Mouse (Mus musculus) neural tube, embryonic 15.5 days (tissue): ENCODE data around the gene F8a. TPM values are rescaled to one million over a fixed set of nuclear protein-coding genes. Genes with fewer than 3 reads are reported as not detected.
"Not testable (repeated sequence)": the region's sequence is repeated elsewhere in the genome, so short reads cannot be mapped to it uniquely, and the experiment has no call there.

Experiments
- ATAC-seq: fragments of 200-750 bp; cut with Nextera tagmentation; 2 replicates; pipeline ENCODE4 v1.8.0; 2017; ENCODE audit warnings: mild to moderate bottlenecking, moderate TSS enrichment, moderate library complexity; ENCODE audit not compliant: low FRiP score
- H3K27ac ChIP-seq: fragments of 300-500 bp; sonication (generic); replicated peaks from 2 replicates; pipeline ENCODE4 v1.5.1; 2015; ENCODE audit warnings: mild to moderate bottlenecking, inconsistent platforms
- H3K27me3 ChIP-seq: fragments of 300-500 bp; sonication (generic); replicated peaks from 2 replicates; pipeline ENCODE4 v1.6.1; 2015; ENCODE audit warnings: inconsistent platforms
- H3K36me3 ChIP-seq: fragments of 300-500 bp; sonication (generic); 2 replicates; pipeline ENCODE4 v1.6.1; 2015; ENCODE audit warnings: inconsistent platforms
- H3K4me1 ChIP-seq: fragments of 300-500 bp; sonication (generic); 2 replicates; pipeline ENCODE4 v1.6.1; 2015; ENCODE audit warnings: inconsistent platforms
- H3K4me2 ChIP-seq: fragments of 300-500 bp; sonication (generic); 2 replicates; pipeline ENCODE4 v1.6.1; 2015; ENCODE audit warnings: inconsistent platforms, mild to moderate bottlenecking, moderate library complexity
- H3K4me3 ChIP-seq: fragments of 300-500 bp; sonication (generic); replicated peaks from 2 replicates; pipeline ENCODE4 v1.5.1; 2015; ENCODE audit warnings: mild to moderate bottlenecking, inconsistent platforms
- H3K9ac ChIP-seq: fragments of 300-500 bp; sonication (generic); replicated peaks from 2 replicates; pipeline ENCODE4 v1.6.1; 2015; ENCODE audit warnings: mild to moderate bottlenecking, inconsistent platforms
- H3K9me3 ChIP-seq: fragments of 300-500 bp; sonication (generic); replicated peaks from 2 replicates; pipeline ENCODE4 v1.6.1; 2016; ENCODE audit warnings: inconsistent platforms
- WGBS: fragments of 180-500 bp; shearing (Covaris S2); methylation state at CpG from one replicate; pipeline ENCODE4 v1.1.7; 2015; ENCODE audit warnings: mixed read lengths; 5-methylcytosine and 5-hydroxymethylcytosine counted together
- polyA plus RNA-seq: library from polyadenylated mRNA; unstranded; fragments of >200 nt; fragmentation: Nextera tagmentation; extraction: Ambion mirVana; gene quantifications from 2 replicates; pipeline ENCODE4 v1.2.1, GENCODE M21; 2015

Gene F8a
- 31.3 and 35.3 TPM in 2 replicates for polyA plus RNA-seq

DNA sequence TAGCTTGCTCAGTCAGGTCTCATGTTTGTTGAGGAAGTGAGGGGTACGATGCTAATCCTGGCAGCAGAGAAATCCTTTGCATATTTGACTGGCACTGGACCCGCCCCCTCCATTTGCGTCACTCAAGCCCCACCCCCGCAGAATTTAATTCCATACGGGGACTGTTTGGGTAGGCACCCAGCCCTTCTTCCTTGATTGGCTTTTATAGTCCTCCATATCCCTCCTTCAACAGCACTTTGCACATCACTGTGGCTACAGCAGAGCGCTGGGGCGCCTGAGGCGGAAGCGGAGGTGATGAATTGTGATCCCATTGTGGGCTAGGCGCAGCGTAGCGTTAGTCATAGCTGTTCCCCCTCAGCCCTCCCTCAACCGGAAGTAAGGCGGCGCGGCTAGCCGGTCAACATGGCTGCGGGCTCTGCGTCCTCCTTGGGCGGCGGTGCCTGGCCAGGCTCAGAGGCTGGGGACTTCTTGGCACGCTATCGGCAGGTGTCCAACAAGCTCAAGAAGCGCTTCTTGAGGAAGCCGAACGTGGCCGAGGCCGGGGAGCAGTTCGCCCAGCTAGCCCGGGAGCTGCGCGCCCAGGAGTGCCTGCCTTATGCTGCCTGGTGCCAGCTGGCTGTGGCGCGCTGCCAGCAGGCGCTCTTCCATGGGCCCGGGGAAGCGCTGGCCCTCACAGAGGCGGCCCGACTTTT lies at the start of gene F8a:
Gene F8a, plus strand, starts transcription at position 378 of the 692 bp plus-strand sequence.
- Histone ChIP-seq H3K4me3 (peak within 1 kb of the TSS; percentile 60), H3K9me3 (no peaks in the 10 kb centered on the region), H3K36me3 (no peaks in the 10 kb centered on the region), H3K4me2 (peak within 1 kb of the TSS; percentile 62), H3K27ac (peak within 1 kb of the TSS; percentile 94), H3K27me3 (no peaks in the 10 kb centered on the region), H3K9ac (peak within 1 kb of the TSS; percentile 64), H3K4me1 (peaks cover 10% of the 10 kb centered on the region; the same call in 1 of the 2 replicates)
- ATAC-seq, result peak; percentile 96
- 15% methylated on average over 39 of the region's 39 CpGs for WGBS

GRCm38 (mm10) chrX:73191934-73192333 lies 36.2 kb upstream of the F8a start, which contains the start of gene Xlr3b:
Gene Xlr3b, plus strand, starts transcription at chrX:73192207.
- H3K9me3 ChIP-seq, H3K27me3 ChIP-seq, H3K27ac ChIP-seq, H3K36me3 ChIP-seq, H3K4me1 ChIP-seq, H3K4me2 ChIP-seq, H3K9ac ChIP-seq, H3K4me3 ChIP-seq: not testable (repeated sequence)
- peak; percentile 80; the same call in 1 of the 2 replicates for ATAC-seq
- 80% methylated on average over 12 of the region's 12 CpGs for WGBS

DNA sequence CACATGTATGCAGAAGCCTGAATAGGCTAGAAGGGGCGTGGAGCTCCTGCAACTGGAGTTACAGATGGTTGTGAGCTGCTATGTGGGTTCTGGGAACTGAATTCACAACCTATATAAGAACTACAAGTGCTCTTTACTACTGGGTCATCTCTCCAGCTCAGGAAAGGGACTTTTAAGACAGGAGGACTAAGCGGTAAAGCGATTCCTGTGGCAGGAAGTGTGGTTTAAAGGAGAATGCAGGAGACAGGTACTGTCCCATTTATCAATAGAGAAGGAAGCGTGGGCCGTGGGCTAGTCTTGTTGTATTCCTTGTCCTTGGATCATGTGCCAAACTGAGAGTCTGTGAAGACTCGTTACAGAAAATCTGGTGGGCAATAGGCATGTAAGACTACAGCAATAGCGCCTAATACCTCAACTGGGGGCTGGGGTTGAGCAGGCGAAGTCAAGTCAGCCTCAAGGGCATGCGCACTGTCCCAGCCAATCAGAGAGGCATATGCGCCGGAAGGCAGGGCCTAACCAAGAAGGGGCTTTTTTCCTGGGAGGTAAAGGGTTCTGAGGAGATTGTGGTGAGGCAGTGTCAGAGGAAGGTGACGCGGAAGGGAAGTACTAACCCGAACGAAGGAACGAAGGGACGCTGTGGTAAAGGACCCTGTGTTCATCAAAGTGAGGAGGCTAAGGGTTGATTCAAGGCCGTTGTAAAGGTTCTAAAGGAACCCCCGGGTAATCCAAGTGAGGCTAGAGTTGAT lies 14.1 kb upstream of the F8a start, which contains the start of gene Xlr4b:
Gene Xlr4b, plus strand, starts transcription at position 515 of the 746 bp plus-strand sequence.
- ATAC-seq, H3K4me3 ChIP-seq, H3K4me2 ChIP-seq, H3K4me1 ChIP-seq, H3K27ac ChIP-seq, H3K36me3 ChIP-seq, H3K9ac ChIP-seq, H3K9me3 ChIP-seq, H3K27me3 ChIP-seq: not testable (repeated sequence)
- 83% methylated on average over 19 of the region's 19 CpGs for WGBS

DNA sequence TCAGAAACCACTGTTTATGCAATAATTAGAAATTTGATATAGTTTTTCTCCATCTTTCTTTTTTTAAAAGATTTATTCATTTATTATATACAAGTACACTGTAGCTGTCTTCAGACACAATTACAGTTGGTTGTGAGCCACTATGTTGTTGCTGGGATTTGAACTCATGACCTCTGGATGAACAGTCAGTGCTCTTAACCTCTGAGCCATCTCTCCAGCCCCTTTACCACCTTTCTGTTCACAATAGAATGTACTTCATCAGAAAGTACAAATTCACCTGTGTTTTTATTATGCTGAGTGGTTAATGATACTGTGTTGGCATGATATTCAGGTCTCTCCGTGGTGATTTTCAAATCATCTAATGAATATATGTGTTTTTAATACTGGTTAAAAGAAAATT lies 2.7 kb upstream of the F8a start:
- H3K9ac ChIP-seq, result no peak overlapping the region
- H3K27ac ChIP-seq, result no peak overlapping the region
- 0 out of 2 replicates have a peak, but pooled peaks cover under 1% of the 10 kb centered on the region for H3K4me1 ChIP-seq
- no peaks in the 10 kb centered on the region for H3K27me3 ChIP-seq
- ATAC-seq, result no peak
- WGBS, result 48% methylated on average over 1 of the region's 1 CpGs
- H3K36me3 ChIP-seq, result no peaks in the 10 kb centered on the region
- H3K9me3 ChIP-seq, result no peaks in the 10 kb centered on the region
- no peak overlapping the region for H3K4me2 ChIP-seq
- H3K4me3 ChIP-seq, result no peak overlapping the region

DNA sequence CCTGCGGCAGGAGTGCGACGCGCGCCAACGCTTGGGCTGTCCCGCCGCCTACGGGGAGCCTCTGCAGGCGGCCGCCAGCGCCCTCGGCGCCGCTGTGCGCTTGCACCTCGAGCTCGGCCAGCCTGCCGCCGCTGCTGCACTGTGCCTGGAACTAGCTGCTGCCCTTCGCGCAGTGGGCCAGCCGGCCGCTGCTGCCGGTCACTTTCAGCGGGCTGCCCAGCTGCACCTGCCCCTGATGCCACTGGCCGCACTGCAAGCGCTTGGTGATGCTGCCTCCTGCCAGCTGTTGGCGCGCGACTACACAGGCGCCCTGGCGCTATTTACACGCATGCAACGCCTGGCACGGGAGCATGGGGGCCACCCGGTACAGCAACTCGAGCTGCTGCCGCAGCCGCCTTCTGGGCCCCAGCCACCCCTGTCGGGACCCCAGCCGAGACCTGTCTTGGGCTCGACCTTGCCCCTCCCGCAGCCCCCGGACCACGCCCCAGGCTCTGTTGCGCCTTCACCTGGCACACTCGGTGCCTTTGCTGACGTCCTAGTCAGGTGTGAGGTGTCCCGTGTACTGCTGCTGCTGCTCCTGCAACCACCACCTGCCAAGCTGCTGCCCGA lies 619 bp downstream of the F8a start:
- H3K27ac ChIP-seq, result peak overlapping the region; percentile 94
- no peaks in the 10 kb centered on the region for H3K27me3 ChIP-seq
- 30% methylated on average over 51 of the region's 51 CpGs for WGBS
- peak overlapping the region; percentile 60 for H3K4me3 ChIP-seq
- no peaks in the 10 kb centered on the region for H3K9me3 ChIP-seq
- H3K4me2 ChIP-seq, result peak overlapping the region; percentile 62
- no peaks in the 10 kb centered on the region for H3K36me3 ChIP-seq
- peaks cover 10% of the 10 kb centered on the region; the same call in 1 of the 2 replicates for H3K4me1 ChIP-seq
- peak; percentile 80 for ATAC-seq
- peak overlapping the region; percentile 64 for H3K9ac ChIP-seq

GRCm38 (mm10) chrX:73229288-73229687 lies 1.2 kb downstream of the F8a start:
- H3K27me3 ChIP-seq, result no peaks in the 10 kb centered on the region
- H3K36me3 ChIP-seq, result no peaks in the 10 kb centered on the region
- peaks cover 10% of the 10 kb centered on the region; the same call in 1 of the 2 replicates for H3K4me1 ChIP-seq
- no peaks in the 10 kb centered on the region for H3K9me3 ChIP-seq
- peak overlapping the region; percentile 60 for H3K4me3 ChIP-seq
- ATAC-seq, result no peak
- H3K27ac ChIP-seq, result peak overlapping the region; percentile 94
- 31% methylated on average over 3 of the region's 3 CpGs for WGBS
- peak overlapping the region; percentile 64 for H3K9ac ChIP-seq
- peak overlapping the region; percentile 62 for H3K4me2 ChIP-seq

GRCm38 (mm10) chrX:73242821-73243325 lies 14.8 kb downstream of the F8a start, which contains the start of gene Xlr4c:
Gene Xlr4c, minus strand, starts transcription at chrX:73243130.
- not testable (repeated sequence) for H3K4me2 ChIP-seq, H3K27ac ChIP-seq, H3K9me3 ChIP-seq, H3K4me1 ChIP-seq, ATAC-seq, H3K27me3 ChIP-seq, H3K4me3 ChIP-seq, H3K36me3 ChIP-seq, H3K9ac ChIP-seq
- WGBS, result 89% methylated on average over 14 of the region's 14 CpGs

GRCm38 (mm10) chrX:73262428-73262827 lies 34.3 kb downstream of the F8a start:
- not testable (repeated sequence) for H3K27ac ChIP-seq, ATAC-seq, H3K4me1 ChIP-seq, H3K4me2 ChIP-seq, H3K36me3 ChIP-seq, H3K4me3 ChIP-seq, H3K9ac ChIP-seq, H3K9me3 ChIP-seq, H3K27me3 ChIP-seq
- whole genome bisulfite sequencing, result 90% methylated on average over 1 of the region's 2 CpGs

DNA sequence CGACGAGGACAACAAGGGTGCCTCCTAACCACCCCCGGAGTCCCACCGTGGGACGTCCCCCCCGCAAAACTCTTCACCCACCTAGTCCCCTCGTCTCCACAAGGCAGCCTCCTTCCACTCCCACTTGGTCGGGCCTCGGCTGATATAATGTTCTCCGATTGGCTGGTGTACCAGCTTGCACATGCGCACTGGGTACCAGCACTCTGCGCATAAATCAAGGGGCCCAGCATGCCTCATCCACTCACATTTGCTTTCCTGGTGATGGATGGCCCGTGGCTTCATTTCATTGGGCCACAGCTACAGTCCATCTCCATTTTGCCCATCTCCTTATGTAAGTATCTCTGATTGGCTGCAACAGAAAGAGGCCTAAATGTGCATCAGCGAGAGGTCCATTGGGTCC lies 37.2 kb downstream of the F8a start, which contains the start of gene Xlr3c:
Gene Xlr3c, minus strand, starts transcription at position 121 of the 400 bp plus-strand sequence.
- not testable (repeated sequence) for H3K27me3 ChIP-seq, H3K36me3 ChIP-seq, ATAC-seq, H3K4me3 ChIP-seq, H3K4me1 ChIP-seq, H3K27ac ChIP-seq, H3K9me3 ChIP-seq, H3K4me2 ChIP-seq, H3K9ac ChIP-seq
- 89% methylated on average over 14 of the region's 14 CpGs for WGBS
